Mouse (Mus musculus) c-Kit-positive CD71-positive TER-119-positive erythroid progenitor cells, embryonic 14.5 days (primary cell): ENCODE data around the gene Bbs9.

ENCODE experiments used
- DNase-seq: peaks from one replicate; pipeline ENCODE4 v3.0.0-alpha.2; 2013; ENCODE audit warnings: low spot score

The Bbs9 gene

GRCm38 (mm10) chr9:22695392-22695791 is 219.9 kb downstream of the Bbs9 start:
- no peak for DNase-seq

- no peak for DNase-seq
Observed at GRCm38 (mm10) chr9:22696809-22697374, 221.4 kb downstream of the Bbs9 start.

GRCm38 (mm10) chr9:22697811-22698210 is 222.3 kb downstream of the Bbs9 start:
- DNase-seq: no peak

GRCm38 (mm10) chr9:22698501-22698900 is 223.0 kb downstream of the Bbs9 start:
- DNase-seq: no peak

GRCm38 (mm10) chr9:22702065-22702611 is 226.6 kb downstream of the Bbs9 start:
- no peak for DNase-seq

GRCm38 (mm10) chr9:22702812-22703367 is 227.4 kb downstream of the Bbs9 start:
- DNase-seq: no peak

- no peak for DNase-seq
Observed at GRCm38 (mm10) chr9:22703541-22703940, 228.0 kb downstream of the Bbs9 start.

GRCm38 (mm10) chr9:22707166-22707913 is 231.8 kb downstream of the Bbs9 start:
- DNase-seq: no peak

- DNase-seq: peak; percentile 25
Observed at GRCm38 (mm10) chr9:22708970-22709726, 233.6 kb downstream of the Bbs9 start.

- no peak for DNase-seq
Observed at GRCm38 (mm10) chr9:22710032-22710431, 234.5 kb downstream of the Bbs9 start.

GRCm38 (mm10) chr9:22711339-22711738 is 235.8 kb downstream of the Bbs9 start:
- DNase-seq: no peak

GRCm38 (mm10) chr9:22712743-22713142 is 237.2 kb downstream of the Bbs9 start:
- no peak for DNase-seq

- DNase-seq: peak; percentile 52
Observed at GRCm38 (mm10) chr9:22713286-22713685, 237.8 kb downstream of the Bbs9 start.

GRCm38 (mm10) chr9:22717583-22717982 is 242.1 kb downstream of the Bbs9 start:
- no peak for DNase-seq

- no peak for DNase-seq
Observed at GRCm38 (mm10) chr9:22718174-22718823, 242.8 kb downstream of the Bbs9 start.

GRCm38 (mm10) chr9:22732646-22733045 is 257.1 kb downstream of the Bbs9 start:
- no peak for DNase-seq

GRCm38 (mm10) chr9:22734954-22735353 is 259.4 kb downstream of the Bbs9 start:
- DNase-seq: no peak

- no peak for DNase-seq
Observed at GRCm38 (mm10) chr9:22735385-22735784, 259.9 kb downstream of the Bbs9 start.

GRCm38 (mm10) chr9:22737893-22738292 is 262.4 kb downstream of the Bbs9 start:
- no peak for DNase-seq

- no peak for DNase-seq
Observed at GRCm38 (mm10) chr9:22738861-22739260, 263.3 kb downstream of the Bbs9 start.

GRCm38 (mm10) chr9:22741967-22742366 is 266.5 kb downstream of the Bbs9 start:
- no peak for DNase-seq

GRCm38 (mm10) chr9:22748617-22749016 is 273.1 kb downstream of the Bbs9 start:
- no peak for DNase-seq
